In genomic region chr2:31084169-31084850, GRCm38 (mm10) we compare ENCODE assay signal across 22 mouse cellular contexts. TPM values are rescaled to one million over a fixed set of nuclear protein-coding genes. Genes with fewer than 3 reads are reported as not detected.
DNase-seq lines count a peak whose midpoint lies in the region; ATAC-seq and TF ChIP-seq lines count a peak whose summit lies in the region.
"Had no signal": no experiment of that assay in that cellular context is flagged by ENCODE, and none has a peak within 500 bp of the region (broad histone marks: within the 10 kb centered on the region; RNA-seq: fewer than 3 reads in every experiment).

No protein-coding gene starts in this region.

- no peak for ATAC-seq in CD4-positive, CD25-positive, alpha-beta regulatory T cell, adult 4 months
- no peak for ATAC-seq in liver, postnatal 0 days

- 81% methylated on average over 9 of the region's 9 CpGs for WGBS in liver, postnatal 0 days (ENCODE audit: insufficient replicate concordance)
- WGBS in midbrain, embryonic 10.5 days, result 95% methylated on average over 9 of the region's 9 CpGs

- H3K4me2 ChIP-seq in liver, postnatal 0 days (ENCODE audit: low read depth, low read length), result no peak overlapping the region
- H3K4me2 ChIP-seq: hindbrain, embryonic 13.5 days; intestine, embryonic 15.5 days; limb, embryonic 15.5 days; midbrain, embryonic 12.5 days; neural tube, embryonic 15.5 days; stomach, embryonic 15.5 days had no signal

- no peak for TF ChIP-seq EP300 in liver, postnatal 0 days (IDR thresholded peaks at IDR 0.05; ENCODE audit: low read depth)

- peak overlapping the region; percentile 29; the same call in 1 of the 2 replicates for H3K27ac ChIP-seq in liver, postnatal 0 days (ENCODE audit: low read depth)
- peak overlapping the region; percentile 40 for H3K27ac ChIP-seq in bone marrow macrophage, adult 2 months (ENCODE audit: insufficient read depth, low read depth, low read length)
- H3K27ac ChIP-seq in midbrain, embryonic 10.5 days (replicated peaks), result no peak overlapping the region
- H3K27ac ChIP-seq: hindbrain, embryonic 13.5 days; intestine, embryonic 15.5 days; limb, embryonic 15.5 days; midbrain, embryonic 12.5 days; neural tube, embryonic 15.5 days; stomach, embryonic 15.5 days had no signal

- peak; percentile 36 for DNase-seq in CD4-positive, CD25-positive, alpha-beta regulatory T cell, adult 2 months (ENCODE audit: low read depth, low spot score)
- no peak for DNase-seq in liver, postnatal 0 days
- DNase-seq in liver, result no peak
- DNase-seq in thymus, adult 18-20 months, result no peak
- no peak for DNase-seq in left cerebral cortex, adult 8-10 months (ENCODE audit: low spot score in 2 of 2)
- no peak for DNase-seq in midbrain, embryonic 10.5 days (ENCODE audit: low spot score)
- DNase-seq: adrenal gland, postnatal 10 days; cerebellum, adult 8-10 months; gastrocnemius, postnatal 14 days; heart, postnatal 10 days; layer of hippocampus, adult 9-11 months; lung, adult 2 months; lung, postnatal 4 days; thymus, postnatal 36 days had no signal

- H3K9ac ChIP-seq in liver, postnatal 0 days (replicated peaks), result no peak overlapping the region
- H3K9ac ChIP-seq: hindbrain, embryonic 13.5 days; intestine, embryonic 15.5 days; limb, embryonic 15.5 days; midbrain, embryonic 12.5 days; neural tube, embryonic 15.5 days; stomach, embryonic 15.5 days had no signal

- H3K36me3 ChIP-seq in liver, postnatal 0 days (replicated peaks; ENCODE audit: insufficient read depth, low read length), result peaks cover 8% of the 10 kb centered on the region
- peaks cover 24% of the 10 kb centered on the region for H3K36me3 ChIP-seq in midbrain, embryonic 10.5 days

- H3K4me1 ChIP-seq in liver, postnatal 0 days (ENCODE audit: insufficient read depth), result peaks cover 25% of the 10 kb centered on the region
- H3K4me1 ChIP-seq in bone marrow macrophage, adult 2 months (ENCODE audit: control insufficient read depth, insufficient read depth, low read length), result peaks cover 65% of the 10 kb centered on the region
- peaks cover 29% of the 10 kb centered on the region for H3K4me1 ChIP-seq in midbrain, embryonic 10.5 days

- H3K27me3 ChIP-seq in liver, postnatal 0 days (ENCODE audit: insufficient read depth, low read length), result no peaks in the 10 kb centered on the region
- no peaks in the 10 kb centered on the region for H3K27me3 ChIP-seq in midbrain, embryonic 10.5 days (ENCODE audit: low read depth, poor library complexity, severe bottlenecking)
- H3K27me3 ChIP-seq: hindbrain, embryonic 13.5 days; intestine, embryonic 15.5 days; limb, embryonic 15.5 days; midbrain, embryonic 12.5 days; neural tube, embryonic 15.5 days; stomach, embryonic 15.5 days had no signal

- H3K4me3 ChIP-seq in liver, postnatal 0 days (ENCODE audit: low read depth, low read length), result no peak overlapping the region
- no peak overlapping the region for H3K4me3 ChIP-seq in bone marrow macrophage, adult 2 months (ENCODE audit: insufficient read depth, low read length)
- H3K4me3 ChIP-seq in midbrain, embryonic 10.5 days, result no peak overlapping the region
- H3K4me3 ChIP-seq: hindbrain, embryonic 13.5 days; intestine, embryonic 15.5 days; limb, embryonic 15.5 days; midbrain, embryonic 12.5 days; neural tube, embryonic 15.5 days; stomach, embryonic 15.5 days had no signal

- peaks cover 3% of the 10 kb centered on the region for H3K9me3 ChIP-seq in liver, postnatal 0 days (ENCODE audit: low read length)
- H3K9me3 ChIP-seq in midbrain, embryonic 10.5 days (replicated peaks), result peaks cover 6% of the 10 kb centered on the region
- H3K9me3 ChIP-seq: hindbrain, embryonic 13.5 days; intestine, embryonic 15.5 days; limb, embryonic 15.5 days; neural tube, embryonic 15.5 days; stomach, embryonic 15.5 days had no signal

- TF ChIP-seq CTCF in liver, postnatal 0 days (IDR thresholded peaks at IDR 0.05; ENCODE audit: low read depth), result 0 out of 2 replicates have a peak, but pooled peaks have one; percentile 18
- TF ChIP-seq CTCF in bone marrow macrophage, adult 2 months (IDR thresholded peaks at IDR 0.05; ENCODE audit: low read depth, low read length), result peak; percentile 40

- no peak for TF ChIP-seq POLR2A in bone marrow macrophage, adult 2 months (IDR thresholded peaks at IDR 0.05; ENCODE audit: borderline replicate concordance, low read depth, low read length)

RNA-seq across cellular contexts. Expression of gene Fnbp1, which starts 57.5 kb away (rescaled TPM):
- 10 to 100 TPM; 78.2 to 90.0 TPM for polyA plus RNA-seq in CD4-positive, CD25-positive, alpha-beta regulatory T cell, adult 4 months (2017; shearing (Covaris generic))
- 4.1 and 4.5 TPM in 2 replicates for polyA plus RNA-seq in liver, postnatal 0 days (2015; fragmentation: Nextera tagmentation; extraction: Ambion mirVana)
- polyA plus RNA-seq in bone marrow macrophage, adult 2 months (2012; ENCODE audit: insufficient read depth, insufficient read length, missing spikeins), result 255 and 258 TPM in 2 replicates
- total RNA-seq in left cerebral cortex, adult 8-10 months (2022), result 100 to 1,000 TPM; 117 to 135 (median 123) TPM
- 11.8 and 14.3 TPM in 2 replicates for polyA plus RNA-seq in midbrain, embryonic 10.5 days (2016; fragmentation: Nextera tagmentation; extraction: Ambion mirVana)
